Mouse (Mus musculus): ENCODE measurements around the gene Olfr1308. TPM values are rescaled to one million over a fixed set of nuclear protein-coding genes. Genes with fewer than 3 reads are reported as not detected.

The Olfr1308 gene
- total RNA-seq (2015; ENCODE audit: low replicate concordance) (not detected in 2 replicates), total RNA-seq (2017; ENCODE audit: low replicate concordance) (not detected in 2 replicates)

- ATAC-seq (replicated peaks; ENCODE audit: low FRiP score, poor library complexity, severe bottlenecking): no peak
Measured at GRCm38 (mm10) chr2:111964844-111965243, at the start of gene Olfr1308. Gene Olfr1308, minus strand, starts transcription at chr2:111964944.

DNA sequence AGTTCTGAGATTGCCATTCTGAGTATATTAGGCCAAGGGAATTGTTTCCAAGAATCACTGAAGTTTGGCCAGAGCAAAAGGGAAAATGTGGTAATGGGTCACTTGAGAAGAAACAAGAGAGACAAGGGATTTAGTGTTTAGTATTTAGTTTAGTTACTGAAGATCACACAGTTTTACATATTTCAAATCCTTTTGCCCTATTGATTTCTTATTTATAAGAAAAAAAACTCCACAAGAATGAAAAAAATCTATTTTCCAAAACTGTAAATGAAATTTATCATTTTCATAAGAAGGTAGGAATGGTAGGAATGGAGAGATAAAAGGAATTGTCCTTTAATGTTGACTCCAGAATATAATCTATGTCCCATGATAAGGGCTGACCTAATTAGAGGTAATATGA is 47.9 kb upstream of the Olfr1308 start, which contains the start of gene Olfr1310:
Gene Olfr1310, minus strand, starts transcription at position 101 of the 400 bp plus-strand sequence.
- no peak for ATAC-seq (replicated peaks; ENCODE audit: low FRiP score, poor library complexity, severe bottlenecking)

DNA sequence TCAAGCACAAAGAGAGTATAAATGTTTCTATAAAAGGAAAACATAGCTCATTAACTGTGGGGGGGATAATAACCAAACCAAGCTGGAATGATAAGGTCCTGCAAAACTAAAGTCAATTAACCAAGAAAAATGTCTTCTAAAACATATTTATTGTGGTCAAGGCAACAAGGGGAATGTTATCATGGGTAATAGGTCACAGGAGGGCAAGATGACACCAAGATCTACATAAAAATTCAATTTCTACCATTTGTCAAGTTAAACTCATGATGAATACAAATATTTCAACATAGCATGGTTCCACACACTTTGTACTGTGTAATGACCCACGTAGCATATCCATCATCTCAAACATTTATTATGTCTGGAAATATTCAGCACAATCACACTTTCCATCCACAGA is 25.4 kb upstream of the Olfr1308 start, which contains the start of gene Olfr1309:
Gene Olfr1309, minus strand, starts transcription at position 101 of the 400 bp plus-strand sequence.
- no peak for ATAC-seq (replicated peaks; ENCODE audit: low FRiP score, poor library complexity, severe bottlenecking)

DNA sequence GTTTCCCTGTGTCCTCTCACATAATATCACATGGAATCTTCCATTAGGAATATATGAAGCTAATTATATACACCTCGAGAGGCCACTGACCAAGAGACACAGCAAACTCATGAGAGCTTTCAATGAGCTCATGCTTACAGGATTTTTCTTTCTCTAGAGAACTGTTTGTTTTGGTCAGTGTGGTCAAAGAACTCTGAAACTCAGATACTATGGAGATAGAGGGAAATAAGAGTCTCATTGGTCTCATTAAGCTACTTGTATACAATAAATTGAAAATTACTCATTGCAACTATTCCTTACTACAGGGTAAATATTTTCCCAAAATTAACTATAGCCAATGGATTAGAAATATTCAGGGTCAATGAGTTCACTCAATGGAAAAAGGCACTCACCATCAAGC is 15.4 kb downstream of the Olfr1308 start, which contains the start of gene Olfr1307:
Gene Olfr1307, minus strand, starts transcription at position 101 of the 400 bp plus-strand sequence.
- no peak for ATAC-seq (replicated peaks; ENCODE audit: low FRiP score, poor library complexity, severe bottlenecking)

DNA sequence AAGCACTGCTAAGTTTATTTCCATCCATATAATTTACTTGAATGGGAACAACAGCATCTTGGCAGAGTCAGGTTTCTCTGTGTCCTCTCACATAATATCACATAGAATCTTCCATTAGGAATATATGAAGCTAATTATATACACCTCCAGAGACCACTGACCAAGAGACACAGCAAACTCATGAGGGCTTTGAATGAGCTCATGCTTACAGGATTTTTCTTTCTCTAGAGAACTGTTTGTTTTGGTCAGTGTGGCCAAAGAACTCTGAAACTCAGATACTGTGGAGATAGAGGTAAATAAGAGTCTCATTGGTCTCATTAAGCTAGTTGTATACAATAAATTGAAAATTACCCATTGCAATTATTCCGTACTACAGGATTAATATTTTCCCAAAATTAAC is 48.6 kb downstream of the Olfr1308 start, which contains the start of gene Olfr1306:
Gene Olfr1306, minus strand, starts transcription at position 101 of the 400 bp plus-strand sequence.
- no peak for ATAC-seq (replicated peaks; ENCODE audit: low FRiP score, poor library complexity, severe bottlenecking)

Other genes starting within 250 kb of the Olfr1308 start
- not detected in 2 replicates for gene Olfr1301, start 213.9 kb downstream of the Olfr1308 start, total RNA-seq (2015; ENCODE audit: low replicate concordance)
- gene Olfr1301, start 213.9 kb downstream of the Olfr1308 start, total RNA-seq (2017; ENCODE audit: low replicate concordance): not detected in 2 replicates
- not detected in 2 replicates for gene Olfr1302, start 187.5 kb downstream of the Olfr1308 start, total RNA-seq (2015; ENCODE audit: low replicate concordance)
- not detected in 2 replicates for gene Olfr1302, start 187.5 kb downstream of the Olfr1308 start, total RNA-seq (2017; ENCODE audit: low replicate concordance)
- gene Olfr1303, start 144.6 kb downstream of the Olfr1308 start, total RNA-seq (2015; ENCODE audit: low replicate concordance): not detected in 2 replicates
- gene Olfr1303, start 144.6 kb downstream of the Olfr1308 start, total RNA-seq (2017; ENCODE audit: low replicate concordance): not detected in 2 replicates
- not detected in 2 replicates for gene Olfr1305, start 87.8 kb downstream of the Olfr1308 start, total RNA-seq (2015; ENCODE audit: low replicate concordance)
- gene Olfr1305, start 87.8 kb downstream of the Olfr1308 start, total RNA-seq (2017; ENCODE audit: low replicate concordance): not detected in 2 replicates
- gene Olfr1306, start 48.7 kb downstream of the Olfr1308 start, total RNA-seq (2015; ENCODE audit: low replicate concordance): not detected in 2 replicates
- not detected in 2 replicates for gene Olfr1306, start 48.7 kb downstream of the Olfr1308 start, total RNA-seq (2017; ENCODE audit: low replicate concordance)
- under 0.01 TPM in 1 of 2 replicates, not detected in the other for gene Olfr1307, start 15.5 kb downstream of the Olfr1308 start, total RNA-seq (2015; ENCODE audit: low replicate concordance)
- under 0.01 TPM in 1 of 2 replicates, not detected in the other for gene Olfr1307, start 15.5 kb downstream of the Olfr1308 start, total RNA-seq (2017; ENCODE audit: low replicate concordance)
- gene Olfr1309, start 25.3 kb upstream of the Olfr1308 start, total RNA-seq (2015; ENCODE audit: low replicate concordance): not detected in 2 replicates
- gene Olfr1309, start 25.3 kb upstream of the Olfr1308 start, total RNA-seq (2017; ENCODE audit: low replicate concordance): not detected in 2 replicates
- gene Olfr1310, start 47.8 kb upstream of the Olfr1308 start, total RNA-seq (2015; ENCODE audit: low replicate concordance): not detected in 2 replicates
- gene Olfr1310, start 47.8 kb upstream of the Olfr1308 start, total RNA-seq (2017; ENCODE audit: low replicate concordance): not detected in 2 replicates
- gene Olfr1311, start 59.5 kb upstream of the Olfr1308 start, total RNA-seq (2015; ENCODE audit: low replicate concordance): not detected in 2 replicates
- not detected in 2 replicates for gene Olfr1311, start 59.5 kb upstream of the Olfr1308 start, total RNA-seq (2017; ENCODE audit: low replicate concordance)
- gene Olfr1312, start 85.3 kb upstream of the Olfr1308 start, total RNA-seq (2015; ENCODE audit: low replicate concordance): not detected in 2 replicates
- not detected in 2 replicates for gene Olfr1312, start 85.3 kb upstream of the Olfr1308 start, total RNA-seq (2017; ENCODE audit: low replicate concordance)
- gene Olfr1313, start 112.9 kb upstream of the Olfr1308 start, total RNA-seq (2015; ENCODE audit: low replicate concordance): not detected in 2 replicates
- not detected in 2 replicates for gene Olfr1313, start 112.9 kb upstream of the Olfr1308 start, total RNA-seq (2017; ENCODE audit: low replicate concordance)
- gene Olfr1314, start 131.8 kb upstream of the Olfr1308 start, total RNA-seq (2015; ENCODE audit: low replicate concordance): not detected in 2 replicates
- not detected in 2 replicates for gene Olfr1314, start 131.8 kb upstream of the Olfr1308 start, total RNA-seq (2017; ENCODE audit: low replicate concordance)
- gene Olfr1315-ps1, start 150.5 kb upstream of the Olfr1308 start, total RNA-seq (2015; ENCODE audit: low replicate concordance): not detected in 2 replicates
- not detected in 2 replicates for gene Olfr1315-ps1, start 150.5 kb upstream of the Olfr1308 start, total RNA-seq (2017; ENCODE audit: low replicate concordance)
- not detected in 2 replicates for gene Olfr1316, start 170.0 kb upstream of the Olfr1308 start, total RNA-seq (2015; ENCODE audit: low replicate concordance)
- not detected in 2 replicates for gene Olfr1316, start 170.0 kb upstream of the Olfr1308 start, total RNA-seq (2017; ENCODE audit: low replicate concordance)
- gene Olfr1317, start 175.4 kb upstream of the Olfr1308 start, total RNA-seq (2015; ENCODE audit: low replicate concordance): not detected in 2 replicates
- gene Olfr1317, start 175.4 kb upstream of the Olfr1308 start, total RNA-seq (2017; ENCODE audit: low replicate concordance): not detected in 2 replicates
- not detected in 2 replicates for gene Olfr1318, start 189.3 kb upstream of the Olfr1308 start, total RNA-seq (2015; ENCODE audit: low replicate concordance)
- gene Olfr1318, start 189.3 kb upstream of the Olfr1308 start, total RNA-seq (2017; ENCODE audit: low replicate concordance): not detected in 2 replicates

Measured in erythroid progenitor cell, adult 5-6 weeks (primary cell).